Mouse (Mus musculus) right cerebral cortex, postnatal 4 days (tissue): ENCODE results near the gene Krtap4-8.
"Not testable (repeated sequence)": the region's sequence is repeated elsewhere in the genome, so short reads cannot be mapped to it uniquely, and the experiment has no call there.

Source experiments
- DNase-seq: peaks from one replicate; pipeline ENCODE4 v3.0.0-alpha.2; 2022

The Krtap4-8 gene

GRCm38 (mm10) chr11:99780604-99781003, at the start of gene Krtap4-8:
Gene Krtap4-8 (minus strand): TSS chr11:99780704.
- no peak for DNase-seq

- not testable (repeated sequence) for DNase-seq
Measured at GRCm38 (mm10) chr11:99815566-99815965, 35.1 kb upstream of the Krtap4-8 start, which contains the start of gene Gm11564. Gene Gm11564 (minus strand): TSS chr11:99815666.

- DNase-seq, result not testable (repeated sequence)
Measured at GRCm38 (mm10) chr11:99809792-99810191, 29.3 kb upstream of the Krtap4-8 start, which contains the start of gene Krtap4-13. Gene Krtap4-13 (minus strand): TSS chr11:99809892.

GRCm38 (mm10) chr11:99804346-99804745, 23.8 kb upstream of the Krtap4-8 start, which contains the start of gene Gm11554:
Gene Gm11554 (minus strand): TSS chr11:99804446.
- DNase-seq, result not testable (repeated sequence)

- DNase-seq, result not testable (repeated sequence)
Measured at GRCm38 (mm10) chr11:99798832-99799231, 18.3 kb upstream of the Krtap4-8 start, which contains the start of gene Gm11569. Gene Gm11569 (minus strand): TSS chr11:99798932.

- no peak for DNase-seq
Measured at GRCm38 (mm10) chr11:99793367-99793766, 12.9 kb upstream of the Krtap4-8 start, which contains the start of gene Gm11596. Gene Gm11596 (minus strand): TSS chr11:99793467.

- DNase-seq, result not testable (repeated sequence)
Measured at GRCm38 (mm10) chr11:99784900-99785299, 4.4 kb upstream of the Krtap4-8 start, which contains the start of gene Krtap4-9. Gene Krtap4-9 (plus strand): TSS chr11:99785200.

GRCm38 (mm10) chr11:99778401-99778800, 2.1 kb downstream of the Krtap4-8 start:
- no peak for DNase-seq

GRCm38 (mm10) chr11:99772813-99773212, 7.7 kb downstream of the Krtap4-8 start, which contains the start of gene Gm11595:
Gene Gm11595 (minus strand): TSS chr11:99772913.
- DNase-seq, result not testable (repeated sequence)

GRCm38 (mm10) chr11:99768410-99768809, 12.1 kb downstream of the Krtap4-8 start:
- DNase-seq, result no peak

GRCm38 (mm10) chr11:99758877-99759276, 21.6 kb downstream of the Krtap4-8 start:
- DNase-seq, result no peak

- DNase-seq, result no peak
Measured at GRCm38 (mm10) chr11:99743985-99744384, 36.5 kb downstream of the Krtap4-8 start.

- no peak for DNase-seq
Measured at GRCm38 (mm10) chr11:99734190-99734589, 46.3 kb downstream of the Krtap4-8 start, which contains the start of gene Gm14180. Gene Gm14180 (minus strand): TSS chr11:99734290.
